11 mouse cellular contexts compared by ENCODE assay signal in the genomic region with DNA sequence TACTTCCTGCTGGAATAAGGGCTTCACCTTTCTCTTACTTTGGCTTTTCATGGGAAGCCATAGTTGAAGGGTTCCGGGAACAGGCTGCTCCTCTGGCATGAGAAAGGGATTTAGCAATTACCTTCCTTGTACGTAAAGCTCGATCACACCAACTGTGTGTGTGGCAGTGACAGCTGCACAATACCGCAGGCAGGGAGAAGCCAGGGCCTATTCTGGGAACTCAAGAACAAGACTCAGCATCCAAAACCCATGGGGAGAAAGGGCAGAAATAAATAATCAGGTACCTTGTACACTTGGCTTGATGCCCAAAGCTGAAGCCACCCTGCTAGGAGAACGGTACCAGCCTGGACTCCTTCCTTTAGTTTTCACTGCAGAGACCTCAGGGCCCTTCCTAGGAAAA.
DNase-seq lines count a peak whose midpoint lies in the region; ATAC-seq and TF ChIP-seq lines count a peak whose summit lies in the region.
"Had no signal": no experiment of that assay in that cellular context is flagged by ENCODE, and none has a peak within 500 bp of the region (broad histone marks: within the 10 kb centered on the region; RNA-seq: fewer than 3 reads in every experiment).

No protein-coding gene starts in this region.

- H3K27ac ChIP-seq in forebrain, embryonic 15.5 days (replicated peaks), result peak overlapping the region; percentile 25; the same call in 1 of the 2 replicates
- no peak overlapping the region for H3K27ac ChIP-seq in forebrain, postnatal 0 days (ENCODE audit: low read depth, low read length)
- H3K27ac ChIP-seq: heart, adult 2 months had no signal

- no peak for DNase-seq in forebrain, postnatal 0 days
- DNase-seq in kidney, adult 9 months, result peak; percentile 60
- DNase-seq in kidney, adult 18-20 months, result no peak
- DNase-seq in G1E (ENCODE audit: low spot score), result peak; percentile 19
- peak; percentile 83 for DNase-seq in cerebellum, postnatal 10 days
- DNase-seq in urinary bladder, postnatal 10 days (ENCODE audit: low spot score), result no peak
- no peak for DNase-seq in urinary bladder, adult 18-20 months (ENCODE audit: low spot score in 2 of 2)
- DNase-seq: heart, adult 2 months; thymus, adult 18-20 months had no signal

- TF ChIP-seq CTCF in forebrain, postnatal 0 days (IDR thresholded peaks at IDR 0.05; ENCODE audit: low read depth), result no peak
- no peak for TF ChIP-seq CTCF in G1E (IDR thresholded peaks at IDR 0.05; ENCODE audit: low read depth, low read length)

- no peaks in the 10 kb centered on the region for H3K36me3 ChIP-seq in forebrain, embryonic 15.5 days
- peaks cover 11% of the 10 kb centered on the region for H3K36me3 ChIP-seq in forebrain, postnatal 0 days (ENCODE audit: insufficient read depth)
- peaks cover 9% of the 10 kb centered on the region for H3K36me3 ChIP-seq in G1E (replicated peaks)

- H3K9me3 ChIP-seq in forebrain, embryonic 15.5 days, result no peaks in the 10 kb centered on the region
- H3K9me3 ChIP-seq in forebrain, postnatal 0 days (ENCODE audit: low read length), result no peaks in the 10 kb centered on the region
- H3K9me3 ChIP-seq in G1E (replicated peaks), result no peaks in the 10 kb centered on the region

- no peak overlapping the region for H3K4me3 ChIP-seq in forebrain, embryonic 15.5 days
- H3K4me3 ChIP-seq in forebrain, postnatal 0 days (ENCODE audit: low read depth, low read length), result no peak overlapping the region
- peak overlapping the region; percentile 41; the same call in 1 of the 2 replicates for H3K4me3 ChIP-seq in G1E (ENCODE audit: low read depth, low read length)
- H3K4me3 ChIP-seq: heart, adult 2 months had no signal

- no peak overlapping the region for H3K4me2 ChIP-seq in forebrain, embryonic 15.5 days (replicated peaks)
- H3K4me2 ChIP-seq in forebrain, postnatal 0 days (ENCODE audit: low read depth), result no peak overlapping the region
- H3K4me2 ChIP-seq: liver, embryonic 11.5 days had no signal

- no peak overlapping the region for H3K9ac ChIP-seq in forebrain, embryonic 15.5 days (replicated peaks)
- H3K9ac ChIP-seq in forebrain, postnatal 0 days, result no peak overlapping the region

- peak; percentile 39; the same call in 1 of the 2 replicates for ATAC-seq in forebrain, embryonic 15.5 days (replicated peaks)
- no peak for ATAC-seq in forebrain, postnatal 0 days
- no peak for ATAC-seq in G1E (ENCODE audit: extremely low read depth, insufficient number of reproducible peaks, low FRiP score, poor library complexity, severe bottlenecking)

- WGBS in forebrain, embryonic 15.5 days, result 28% methylated on average over 5 of the region's 5 CpGs
- WGBS in forebrain, postnatal 0 days, result 28% methylated on average over 5 of the region's 5 CpGs

- H3K27me3 ChIP-seq in forebrain, embryonic 15.5 days, result no peaks in the 10 kb centered on the region
- no peaks in the 10 kb centered on the region for H3K27me3 ChIP-seq in forebrain, postnatal 0 days (ENCODE audit: insufficient read depth, low read length)
- no peaks in the 10 kb centered on the region for H3K27me3 ChIP-seq in G1E (ENCODE audit: insufficient read depth, low read length)

- H3K4me1 ChIP-seq in forebrain, embryonic 15.5 days, result peaks cover 23% of the 10 kb centered on the region
- no peaks in the 10 kb centered on the region; the same call in 1 of the 2 replicates for H3K4me1 ChIP-seq in forebrain, postnatal 0 days (ENCODE audit: insufficient read depth)
- H3K4me1 ChIP-seq in G1E (ENCODE audit: insufficient read depth, low read depth, low read length), result peaks cover 51% of the 10 kb centered on the region

Comparison
In these comparisons a context has a peak if more than half of its experiments do, and no peak if none do; other contexts are left out.
1. DNase-seq: peak in kidney, adult 9 months (single experiment), G1E (single experiment) and cerebellum, postnatal 10 days (2 of 2); none in forebrain, postnatal 0 days (single experiment), kidney, adult 18-20 months (single experiment), urinary bladder, postnatal 10 days (single experiment) and urinary bladder, adult 18-20 months (0 of 2).